In genomic region chr4:43043644-43044357, GRCm38 (mm10) we compare ENCODE assay signal across 7 mouse cellular contexts. TPM values are rescaled to one million over a fixed set of nuclear protein-coding genes. Genes with fewer than 3 reads are reported as not detected.
A peak's percentile ranks its signal among the peaks of the same experiment; 100 is the strongest.
DNase-seq lines count a peak whose midpoint lies in the region; ATAC-seq and TF ChIP-seq lines count a peak whose summit lies in the region.

No protein-coding gene starts in this region.

- H3K79me2 ChIP-seq in CH12.LX (replicated peaks; ENCODE audit: control insufficient read depth, extremely low read depth, insufficient read depth, poor library complexity, severe bottlenecking): no peaks in the 10 kb centered on the region

- dilution Hi-C loops in CH12.LX (cut with MboI; ENCODE audit: extremely low pct_ligation_motif_present, extremely low pct_unique_long_range_greater_than_20kb, low sequenced_read_pairs): no loop called here

- TF ChIP-seq RAD21 in CH12.LX (IDR thresholded peaks at IDR 0.05; ENCODE audit: low read depth, low read length): no peak

- peak overlapping the region; percentile 87 for H3K4me2 ChIP-seq in CH12.LX (ENCODE audit: insufficient read depth, low read depth, poor library complexity, severe bottlenecking)

- H3K27ac ChIP-seq in CH12.LX (ENCODE audit: insufficient read depth, low read depth): peak overlapping the region; percentile 70
- peak overlapping the region; percentile 74 for H3K27ac ChIP-seq in embryonic fibroblast, embryonic 13.5 days (ENCODE audit: insufficient read depth, low read length)
- H3K27ac ChIP-seq in hindbrain, embryonic 10.5 days: peak overlapping the region; percentile 94

- no peaks in the 10 kb centered on the region for H3K36me3 ChIP-seq in CH12.LX (replicated peaks in 1 of 2; ENCODE audit: control insufficient read depth in 1 of 2, insufficient read depth in 1 of 2, low read length in 1 of 2)
- no peaks in the 10 kb centered on the region for H3K36me3 ChIP-seq in hindbrain, embryonic 10.5 days

- TF ChIP-seq CTCF in CH12.LX (conservative IDR thresholded peaks at IDR 0.05 in 1 of 2, IDR thresholded peaks at IDR 0.05 in 1 of 2; ENCODE audit: low read depth in 2 of 2, low read length in 2 of 2): no peak
- no peak for TF ChIP-seq CTCF in embryonic fibroblast, embryonic 13.5 days (IDR thresholded peaks at IDR 0.05; ENCODE audit: borderline replicate concordance, insufficient read depth, low read length)

- peak overlapping the region; percentile 29 to 59 (median 39) for H3K4me3 ChIP-seq in CH12.LX (replicated peaks in 1 of 3; ENCODE audit: low read depth in 2 of 3, low read length in 2 of 3, poor library complexity in 1 of 3)
- H3K4me3 ChIP-seq in embryonic fibroblast, embryonic 13.5 days (ENCODE audit: insufficient read depth, low read length): no peak overlapping the region
- peak overlapping the region; percentile 64 for H3K4me3 ChIP-seq in hindbrain, embryonic 10.5 days

- peak; percentile 32 for ATAC-seq in megakaryocyte progenitor cell, adult 5-6 weeks (replicated peaks; ENCODE audit: poor library complexity)

- peak overlapping the region; percentile 31 for H3K9ac ChIP-seq in CH12.LX (ENCODE audit: insufficient read depth, low read depth)

- no peaks in the 10 kb centered on the region for H3K9me3 ChIP-seq in CH12.LX (replicated peaks; ENCODE audit: low read length)
- no peaks in the 10 kb centered on the region for H3K9me3 ChIP-seq in hindbrain, embryonic 10.5 days

- no peak for TF ChIP-seq EP300 in CH12.LX (IDR thresholded peaks at IDR 0.05; ENCODE audit: low read length)

- 12% methylated on average over 7 of the region's 7 CpGs for WGBS in hindbrain, embryonic 10.5 days

- in situ Hi-C loops in CH12.LX (cut with MboI; ENCODE audit: low pct_ligation_motif_present, low pct_unique_long_range_greater_than_20kb, low sequenced_read_pairs): no loop called here

- peaks cover 16 to 61% of the 10 kb centered on the region in 2 experiments for H3K4me1 ChIP-seq in CH12.LX (ENCODE audit: control insufficient read depth in 1 of 2, insufficient read depth in 2 of 2)
- H3K4me1 ChIP-seq in embryonic fibroblast, embryonic 13.5 days (ENCODE audit: control insufficient read depth, insufficient read depth, low read length): peaks cover 11% of the 10 kb centered on the region
- peaks cover 74% of the 10 kb centered on the region for H3K4me1 ChIP-seq in hindbrain, embryonic 10.5 days (replicated peaks)

- peak; percentile 31; the same call in 1 of the 2 replicates for TF ChIP-seq POLR2A in CH12.LX (IDR thresholded peaks at IDR 0.05; ENCODE audit: low read depth, low read length)
- no peak; the same call in none of the 2 replicates for TF ChIP-seq POLR2A in embryonic fibroblast, embryonic 13.5 days (IDR thresholded peaks at IDR 0.05; ENCODE audit: low read depth, low read length)

- H3K27me3 ChIP-seq in CH12.LX (replicated peaks): no peaks in the 10 kb centered on the region
- H3K27me3 ChIP-seq in hindbrain, embryonic 10.5 days (ENCODE audit: insufficient read depth, poor library complexity, severe bottlenecking): no peaks in the 10 kb centered on the region

- peak; percentile 91 for DNase-seq in CH12.LX (ENCODE audit: extremely low read depth)
- DNase-seq in T-cell, adult 2 months (ENCODE audit: low spot score): peak; percentile 84
- peak; percentile 90 for DNase-seq in hindbrain, embryonic 10.5 days (ENCODE audit: low spot score)
- DNase-seq in layer of hippocampus, postnatal 36 days: peak; percentile 53 to 60
- DNase-seq in right cerebral cortex, postnatal 4 days: peak; percentile 56

TF ChIP-seq in CH12.LX, 34 proteins besides CTCF, POLR2A, EP300 and RAD21 (continues in another document):
- no peak for TF ChIP-seq NELFE (IDR thresholded peaks at IDR 0.05; ENCODE audit: low read depth, low read length)
- TF ChIP-seq SIN3A (IDR thresholded peaks at IDR 0.05; ENCODE audit: low read length): 0 out of 2 replicates have a peak, but pooled peaks have one; percentile 18
- TF ChIP-seq ZKSCAN1 (IDR thresholded peaks at IDR 0.05; ENCODE audit: borderline replicate concordance, low read depth, low read length): no peak
- TF ChIP-seq USF2 (conservative IDR thresholded peaks at IDR 0.05; ENCODE audit: low read depth, low read length): no peak
- no peak for TF ChIP-seq PAX5 (IDR thresholded peaks at IDR 0.05; ENCODE audit: low read length)
- no peak for TF ChIP-seq MEF2A (IDR thresholded peaks at IDR 0.05; ENCODE audit: borderline replicate concordance, low read depth, low read length)
- TF ChIP-seq MXI1 (IDR thresholded peaks at IDR 0.05; ENCODE audit: low read depth, low read length): no peak
- no peak for TF ChIP-seq UBTF (IDR thresholded peaks at IDR 0.05; ENCODE audit: low read depth, low read length)
- no peak for TF ChIP-seq CHD2 (IDR thresholded peaks at IDR 0.05; ENCODE audit: low read length)
- TF ChIP-seq ZMIZ1 (IDR thresholded peaks at IDR 0.05; ENCODE audit: low read depth, low read length): peak; percentile 11; the same call in 1 of the 2 replicates
- no peak for TF ChIP-seq HCFC1 (IDR thresholded peaks at IDR 0.05; ENCODE audit: low read depth, low read length)
- TF ChIP-seq BHLHE40 (IDR thresholded peaks at IDR 0.05; ENCODE audit: low read depth, low read length): no peak
- peak; percentile 91 for TF ChIP-seq ZNF384 (IDR thresholded peaks at IDR 0.05; ENCODE audit: low read depth, low read length)
- no peak for TF ChIP-seq MAZ (IDR thresholded peaks at IDR 0.05; ENCODE audit: low read depth, low read length)
- TF ChIP-seq JUND (conservative IDR thresholded peaks at IDR 0.05; ENCODE audit: low read depth, low read length): no peak
- TF ChIP-seq ELF1 (IDR thresholded peaks at IDR 0.05; ENCODE audit: low read depth, low read length): peak; percentile 47; the same call in 1 of the 2 replicates
- no peak for TF ChIP-seq MYC (IDR thresholded peaks at IDR 0.05; ENCODE audit: low read depth, low read length)
- no peak for TF ChIP-seq IRF4 (IDR thresholded peaks at IDR 0.05; ENCODE audit: low read depth, low read length)
- TF ChIP-seq E2F4 (IDR thresholded peaks at IDR 0.05; ENCODE audit: insufficient replicate concordance, low read depth, low read length): no peak
- no peak for TF ChIP-seq MAFK (IDR thresholded peaks at IDR 0.05; ENCODE audit: insufficient replicate concordance, low read length)
- no peak for TF ChIP-seq TCF12 (IDR thresholded peaks at IDR 0.05; ENCODE audit: low read depth, low read length)
- TF ChIP-seq JUN (IDR thresholded peaks at IDR 0.05; ENCODE audit: insufficient read depth, low read depth, low read length): no peak
- TF ChIP-seq USF1 (IDR thresholded peaks at IDR 0.05; ENCODE audit: low read depth, low read length): no peak

RNA-seq across cellular contexts. Expression of gene Fam214b, which starts 2.2 kb away (rescaled TPM):
- total RNA-seq in CH12.LX (2012; rRNA removed): 2.7 and 3.3 TPM in 2 replicates
- total RNA-seq in CH12.LX (2014; rRNA removed): 1.7 TPM in 2 replicates
- polyA plus RNA-seq in CH12.LX (2012; ENCODE audit: insufficient read length, low read depth): 4.7 and 5.3 TPM in 2 replicates
- polyA plus RNA-seq in embryonic fibroblast, embryonic 13.5 days (2011; ENCODE audit: insufficient read length, low read depth, missing spikeins): 26.7 and 50.0 TPM in 2 replicates
- polyA plus RNA-seq in hindbrain, embryonic 10.5 days (2016; fragmentation: Nextera tagmentation; extraction: Ambion mirVana): 22.6 and 34.4 TPM in 2 replicates
- 10 to 100 TPM; 39.2 to 39.8 TPM for total RNA-seq in layer of hippocampus, postnatal 36 days (2021)
- 1.3 and 2.0 TPM in 2 replicates for total RNA-seq in megakaryocyte progenitor cell, adult 5-6 weeks (2015)
- 1.5 and 2.0 TPM in 2 replicates for total RNA-seq in megakaryocyte progenitor cell, adult 5-6 weeks (2017)

RNA-seq across cellular contexts. Expression of gene Stoml2, which starts 12.3 kb away (rescaled TPM):
- total RNA-seq in CH12.LX (2012; rRNA removed): 293 and 320 TPM in 2 replicates
- 296 and 338 TPM in 2 replicates for total RNA-seq in CH12.LX (2014; rRNA removed)
- 330 and 338 TPM in 2 replicates for polyA plus RNA-seq in CH12.LX (2012; ENCODE audit: insufficient read length, low read depth)
- 91.7 and 107 TPM in 2 replicates for polyA plus RNA-seq in embryonic fibroblast, embryonic 13.5 days (2011; ENCODE audit: insufficient read length, low read depth, missing spikeins)
- polyA plus RNA-seq in hindbrain, embryonic 10.5 days (2016; fragmentation: Nextera tagmentation; extraction: Ambion mirVana): 404 and 440 TPM in 2 replicates
- 100 to 1,000 TPM in 1 of 2 experiments, 10 to 100 TPM in 1; 93.4 to 102 TPM for total RNA-seq in layer of hippocampus, postnatal 36 days (2021)
- total RNA-seq in megakaryocyte progenitor cell, adult 5-6 weeks (2015): 127 and 153 TPM in 2 replicates
- total RNA-seq in megakaryocyte progenitor cell, adult 5-6 weeks (2017): 114 and 168 TPM in 2 replicates

RNA-seq across cellular contexts. Expression of gene Unc13b, which starts 15.0 kb away (rescaled TPM):
- total RNA-seq in CH12.LX (2012; rRNA removed) (0.04 and 0.08 TPM in 2 replicates), CH12.LX (2014; rRNA removed) (0.04 and 0.23 TPM in 2 replicates)
- 0.19 TPM in 2 replicates for polyA plus RNA-seq in CH12.LX (2012; ENCODE audit: insufficient read length, low read depth)
- polyA plus RNA-seq in embryonic fibroblast, embryonic 13.5 days (2011; ENCODE audit: insufficient read length, low read depth, missing spikeins): 2.9 and 4.5 TPM in 2 replicates
- polyA plus RNA-seq in hindbrain, embryonic 10.5 days (2016; fragmentation: Nextera tagmentation; extraction: Ambion mirVana): 12.8 and 14.8 TPM in 2 replicates
- 10 to 100 TPM; 39.1 to 42.1 TPM for total RNA-seq in layer of hippocampus, postnatal 36 days (2021)
- 0.07 TPM in 1 of 2 replicates, not detected in the other for total RNA-seq in megakaryocyte progenitor cell, adult 5-6 weeks (2015)
- 0.37 and 0.96 TPM in 2 replicates for total RNA-seq in megakaryocyte progenitor cell, adult 5-6 weeks (2017)

RNA-seq across cellular contexts. Expression of gene Pigo, which starts 18.2 kb away (rescaled TPM):
- 18.7 and 19.1 TPM in 2 replicates for total RNA-seq in CH12.LX (2012; rRNA removed)
- 8.0 and 8.7 TPM in 2 replicates for total RNA-seq in CH12.LX (2014; rRNA removed)
- polyA plus RNA-seq in CH12.LX (2012; ENCODE audit: insufficient read length, low read depth): 19.4 and 21.9 TPM in 2 replicates
- polyA plus RNA-seq in embryonic fibroblast, embryonic 13.5 days (2011; ENCODE audit: insufficient read length, low read depth, missing spikeins): 8.6 and 15.0 TPM in 2 replicates
- 20.3 and 23.2 TPM in 2 replicates for polyA plus RNA-seq in hindbrain, embryonic 10.5 days (2016; fragmentation: Nextera tagmentation; extraction: Ambion mirVana)
- 10 to 100 TPM; 24.9 to 27.0 TPM for total RNA-seq in layer of hippocampus, postnatal 36 days (2021)
- total RNA-seq in megakaryocyte progenitor cell, adult 5-6 weeks (2015): 8.6 and 13.2 TPM in 2 replicates
- total RNA-seq in megakaryocyte progenitor cell, adult 5-6 weeks (2017): 4.7 and 8.9 TPM in 2 replicates

RNA-seq across cellular contexts. Expression of gene Fancg, which starts 33.5 kb away (rescaled TPM):
- total RNA-seq in CH12.LX (2012; rRNA removed): 13.2 and 14.8 TPM in 2 replicates
- 12.3 and 13.7 TPM in 2 replicates for total RNA-seq in CH12.LX (2014; rRNA removed)
- polyA plus RNA-seq in CH12.LX (2012; ENCODE audit: insufficient read length, low read depth): 15.1 and 18.7 TPM in 2 replicates
- 7.7 and 9.4 TPM in 2 replicates for polyA plus RNA-seq in embryonic fibroblast, embryonic 13.5 days (2011; ENCODE audit: insufficient read length, low read depth, missing spikeins)
- 23.2 and 25.5 TPM in 2 replicates for polyA plus RNA-seq in hindbrain, embryonic 10.5 days (2016; fragmentation: Nextera tagmentation; extraction: Ambion mirVana)
- 1 to 10 TPM; 8.3 to 8.9 TPM for total RNA-seq in layer of hippocampus, postnatal 36 days (2021)
- 18.3 and 19.3 TPM in 2 replicates for total RNA-seq in megakaryocyte progenitor cell, adult 5-6 weeks (2015)
- total RNA-seq in megakaryocyte progenitor cell, adult 5-6 weeks (2017): 12.3 and 17.8 TPM in 2 replicates

Comparison
In these comparisons a context has a peak if more than half of its experiments do, and no peak if none do; other contexts are left out.
1. RNA of gene Fam214b, which starts 2.2 kb away (total RNA-seq): 39.2 to 39.8 TPM in layer of hippocampus, postnatal 36 days; 1.7 to 3.3 TPM in CH12.LX and 1.3 to 2.0 TPM in megakaryocyte progenitor cell, adult 5-6 weeks; every median in the first group is over 4 times any median in the second.
2. RNA of gene Unc13b, which starts 15.0 kb away (total RNA-seq): 39.1 to 42.1 TPM in layer of hippocampus, postnatal 36 days; 0.07 to 0.96 TPM in megakaryocyte progenitor cell, adult 5-6 weeks and 0.04 to 0.23 TPM in CH12.LX; every median in the first group is over 10 times any median in the second.
3. Peak in every context shown above with its lines, with median percentiles within 50 percentile points of each other: DNase-seq and H3K27ac ChIP-seq.